Comparison of ENCODE assay signal across 7 mouse cellular contexts in genomic region chr2:158179370-158180111, GRCm38 (mm10). TPM values are rescaled to one million over a fixed set of nuclear protein-coding genes. Genes with fewer than 3 reads are reported as not detected.
DNase-seq lines count a peak whose midpoint lies in the region; ATAC-seq lines count a peak whose summit lies in the region.

No protein-coding gene starts in this region.

- peak overlapping the region; percentile 50 for H3K4me2 ChIP-seq in hindbrain, embryonic 16.5 days (ENCODE audit: low read length)
- H3K4me2 ChIP-seq in lung, embryonic 16.5 days (ENCODE audit: low read depth, low read length): peak overlapping the region; percentile 63

- H3K9ac ChIP-seq in hindbrain, embryonic 16.5 days (ENCODE audit: low read depth, low read length): peak overlapping the region; percentile 27
- H3K9ac ChIP-seq in lung, embryonic 16.5 days (ENCODE audit: low read length): peak overlapping the region; percentile 58

- 13% methylated on average over 18 of the region's 18 CpGs for WGBS in hindbrain, embryonic 16.5 days
- WGBS in lung, embryonic 16.5 days: 22% methylated on average over 18 of the region's 18 CpGs

- DNase-seq in MN1 (ENCODE audit: low spot score): peak; percentile 60
- peak; percentile 19 to 48 for DNase-seq in cerebellum, adult 18-20 months
- peak; percentile 75 for DNase-seq in gastrocnemius, postnatal 14 days
- DNase-seq in thymus, postnatal 36 days: no peak

- H3K27me3 ChIP-seq in hindbrain, embryonic 16.5 days (replicated peaks; ENCODE audit: control insufficient read depth, insufficient read depth, low read length): no peaks in the 10 kb centered on the region
- H3K27me3 ChIP-seq in lung, embryonic 16.5 days (ENCODE audit: control insufficient read depth, insufficient read depth, low read depth, low read length): no peaks in the 10 kb centered on the region

- H3K9me3 ChIP-seq in hindbrain, embryonic 16.5 days (ENCODE audit: control insufficient read depth, low read length): no peaks in the 10 kb centered on the region
- H3K9me3 ChIP-seq in lung, embryonic 16.5 days (ENCODE audit: control insufficient read depth, low read length): no peaks in the 10 kb centered on the region

- 0 out of 2 replicates have a peak, but pooled peaks have one; percentile 26 for ATAC-seq in hindbrain, embryonic 16.5 days
- peak; percentile 66 for ATAC-seq in lung, embryonic 16.5 days (ENCODE audit: low read depth)
- no peak for ATAC-seq in monocyte, adult 5-6 weeks (replicated peaks; ENCODE audit: insufficient number of reproducible peaks, low FRiP score, low TSS enrichment, poor library complexity, severe bottlenecking)

- H3K4me3 ChIP-seq in hindbrain, embryonic 16.5 days (ENCODE audit: low read length): peak overlapping the region; percentile 28
- peak overlapping the region; percentile 38 for H3K4me3 ChIP-seq in lung, embryonic 16.5 days (ENCODE audit: low read length)

- H3K27ac ChIP-seq in hindbrain, embryonic 16.5 days (ENCODE audit: low read depth, low read length): no peak overlapping the region
- H3K27ac ChIP-seq in lung, embryonic 16.5 days (ENCODE audit: low read length): peak overlapping the region; percentile 48

- no peaks in the 10 kb centered on the region for H3K36me3 ChIP-seq in hindbrain, embryonic 16.5 days (ENCODE audit: control insufficient read depth, insufficient read depth, low read length)
- no peaks in the 10 kb centered on the region for H3K36me3 ChIP-seq in lung, embryonic 16.5 days (ENCODE audit: control insufficient read depth, insufficient read depth, low read length)

- intact Hi-C loops in gastrocnemius, postnatal 14 days (cut with DNase I; ENCODE audit: low total_unique reads): no loop called here

- peaks cover 20% of the 10 kb centered on the region for H3K4me1 ChIP-seq in hindbrain, embryonic 16.5 days (ENCODE audit: control insufficient read depth, insufficient read depth, low read depth, low read length)
- peaks cover 22% of the 10 kb centered on the region for H3K4me1 ChIP-seq in lung, embryonic 16.5 days (replicated peaks; ENCODE audit: control insufficient read depth, insufficient read depth, low read length)

RNA-seq across cellular contexts. Expression of gene Tgm2, which starts 33.3 kb away (rescaled TPM):
- 10 to 100 TPM; 48.4 to 50.2 TPM for total RNA-seq in gastrocnemius, postnatal 14 days (2021)
- 7.9 and 11.4 TPM in 2 replicates for polyA plus RNA-seq in hindbrain, embryonic 16.5 days (2015; fragmentation: Nextera tagmentation; extraction: Ambion mirVana)
- 75.8 and 81.6 TPM in 2 replicates for polyA plus RNA-seq in lung, embryonic 16.5 days (2015; fragmentation: Nextera tagmentation; extraction: Ambion mirVana)
- total RNA-seq in monocyte, adult 5-6 weeks (2017): 131 to 275 TPM (median 210 TPM) in 3 replicates

RNA-seq across cellular contexts. Expression of gene D630003M21Rik, which starts 49.5 kb away (rescaled TPM):
- 1 to 10 TPM; 3.3 to 4.2 TPM for total RNA-seq in gastrocnemius, postnatal 14 days (2021)
- 1.9 and 2.1 TPM in 2 replicates for polyA plus RNA-seq in hindbrain, embryonic 16.5 days (2015; fragmentation: Nextera tagmentation; extraction: Ambion mirVana)
- 3.9 and 4.0 TPM in 2 replicates for polyA plus RNA-seq in lung, embryonic 16.5 days (2015; fragmentation: Nextera tagmentation; extraction: Ambion mirVana)
- total RNA-seq in monocyte, adult 5-6 weeks (2017): not detected in 3 replicates

Comparison
In these comparisons a context has a peak if more than half of its experiments do, and no peak if none do; other contexts are left out.
1. DNase-seq: peak in MN1 (single experiment), cerebellum, adult 18-20 months (2 of 2) and gastrocnemius, postnatal 14 days (single experiment); none in thymus, postnatal 36 days (0 of 2).